Mouse (Mus musculus): Measurements from ENCODE around the gene Taar8b.
A peak's percentile ranks its signal among the peaks of the same experiment; 100 is the strongest.
"Not testable (repeated sequence)": the region's sequence is repeated elsewhere in the genome, so short reads cannot be mapped to it uniquely, and the experiment has no call there.

Taar8b gene

DNA sequence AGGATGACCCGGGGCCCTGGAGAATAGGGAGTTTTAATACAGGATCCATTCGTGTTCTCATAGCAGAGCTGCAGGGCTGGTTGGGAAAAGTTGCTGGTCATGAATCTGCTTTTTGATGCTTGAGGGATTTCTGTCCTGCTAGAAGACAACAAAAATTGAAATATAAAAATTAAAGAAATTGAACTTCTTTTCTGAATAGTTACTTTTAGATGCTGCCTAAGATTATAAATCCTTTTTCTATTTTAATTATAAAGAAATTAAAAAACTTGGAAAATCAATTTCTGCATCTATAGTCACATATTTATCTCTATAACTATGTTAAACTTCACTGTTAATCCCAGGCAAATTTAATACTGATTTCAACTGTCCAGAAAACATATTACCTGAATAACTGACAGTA is at the start of gene Taar8b:
Taar8b (minus strand) TSS at position 101 of the 400 bp plus-strand sequence.
- DNase-seq (ENCODE audit: low spot score in 2 of 2), result no peak

DNA sequence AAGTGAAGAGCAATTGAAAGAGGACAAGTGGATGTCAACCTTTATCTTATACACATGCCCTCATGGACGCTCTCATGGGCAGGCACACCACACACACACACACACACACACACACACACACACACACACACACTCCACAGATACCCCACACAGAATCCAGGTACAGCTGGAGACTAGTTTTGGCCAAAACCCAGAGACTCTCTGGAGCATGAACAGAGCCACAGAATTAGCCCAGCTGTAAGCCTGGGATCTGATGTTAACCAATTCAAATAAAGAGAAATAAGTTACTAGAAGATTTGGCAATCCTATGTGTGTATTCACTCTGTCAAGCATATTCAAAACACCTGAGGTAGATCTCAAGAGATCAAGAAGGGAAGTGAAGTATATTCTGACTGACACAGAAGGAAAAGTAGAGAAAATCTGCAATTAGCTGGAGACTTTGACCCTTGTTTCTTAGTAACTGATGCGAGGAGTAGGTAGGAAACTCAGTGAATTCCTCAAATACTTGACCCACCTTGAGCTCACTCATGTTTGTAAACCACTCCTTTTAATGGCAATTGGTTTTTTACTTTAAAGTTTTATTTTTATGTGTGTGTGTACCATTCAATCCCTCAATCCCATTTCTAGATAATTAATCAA is 46.6 kb upstream of the Taar8b start:
- DNase-seq (ENCODE audit: low spot score in 2 of 2), result no peak

DNA sequence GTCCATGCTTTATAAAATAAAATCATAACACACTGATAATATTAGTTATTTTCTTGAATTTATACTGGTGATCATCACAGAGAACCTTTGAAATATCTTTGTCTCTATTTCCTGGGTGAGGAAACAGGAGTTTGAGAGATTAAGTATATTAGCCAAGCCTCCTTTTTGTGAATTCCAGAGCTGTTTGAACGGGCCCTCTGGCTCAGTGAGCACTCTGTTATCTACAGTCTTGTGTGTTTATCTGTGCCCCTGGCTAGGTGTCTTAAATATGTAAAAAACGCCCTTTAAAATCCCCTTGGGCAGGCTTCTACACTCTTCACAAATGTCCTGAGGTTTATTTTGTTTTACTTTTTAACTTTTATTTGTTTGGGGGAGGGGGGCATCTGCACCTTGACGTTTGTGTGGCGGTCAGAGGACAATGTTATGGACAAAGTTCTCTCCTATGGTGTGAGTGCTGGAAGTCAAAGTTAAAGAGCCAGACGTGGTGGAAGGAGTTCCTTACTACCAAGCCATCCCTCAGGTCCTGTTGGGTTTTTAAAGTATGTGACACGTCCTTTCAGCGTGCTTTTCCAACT is 42.1 kb upstream of the Taar8b start:
- DNase-seq (ENCODE audit: low spot score in 2 of 2), result no peak

DNA sequence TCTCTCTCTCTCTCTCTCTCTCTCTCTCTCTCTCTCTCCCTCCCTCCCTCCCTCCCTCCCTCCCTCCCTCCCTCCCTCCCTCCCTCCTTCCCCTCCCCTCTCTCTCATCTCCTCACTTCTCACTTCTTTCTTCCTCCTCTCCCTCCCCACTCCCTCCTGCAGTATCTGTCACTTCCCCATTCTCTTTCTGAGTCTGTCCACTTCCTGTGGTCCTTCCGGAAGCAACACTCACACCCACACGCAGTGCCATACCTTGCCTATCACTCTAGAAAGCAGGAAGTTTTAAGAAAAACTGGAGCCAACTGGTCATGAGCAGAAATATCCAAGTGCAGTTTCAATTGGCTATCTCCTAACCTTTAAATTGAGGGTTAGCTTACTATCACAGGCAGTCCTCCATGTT is 41.0 kb upstream of the Taar8b start:
- no peak for DNase-seq (ENCODE audit: low spot score in 2 of 2)

DNA sequence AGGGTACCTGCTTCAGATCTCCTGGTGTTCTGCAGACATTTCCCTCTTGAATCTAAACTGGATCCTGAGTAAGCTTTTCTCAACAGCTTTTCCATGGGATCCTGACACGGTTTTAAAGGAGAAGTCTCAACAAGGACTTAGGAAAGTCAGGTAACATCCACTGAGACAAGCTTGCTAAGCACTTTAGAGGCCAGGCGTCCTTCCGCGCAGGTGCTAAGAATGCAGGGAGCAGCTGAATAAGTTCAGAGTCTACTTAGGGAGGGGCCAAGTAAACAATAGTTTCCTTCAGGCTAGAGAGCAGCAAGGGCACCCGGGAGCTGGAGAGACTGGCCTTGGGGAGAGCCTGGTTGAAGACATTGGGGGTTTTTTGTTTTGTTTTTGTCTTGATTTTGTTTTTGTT is 40.2 kb upstream of the Taar8b start:
- DNase-seq (ENCODE audit: low spot score in 2 of 2), result no peak

DNA sequence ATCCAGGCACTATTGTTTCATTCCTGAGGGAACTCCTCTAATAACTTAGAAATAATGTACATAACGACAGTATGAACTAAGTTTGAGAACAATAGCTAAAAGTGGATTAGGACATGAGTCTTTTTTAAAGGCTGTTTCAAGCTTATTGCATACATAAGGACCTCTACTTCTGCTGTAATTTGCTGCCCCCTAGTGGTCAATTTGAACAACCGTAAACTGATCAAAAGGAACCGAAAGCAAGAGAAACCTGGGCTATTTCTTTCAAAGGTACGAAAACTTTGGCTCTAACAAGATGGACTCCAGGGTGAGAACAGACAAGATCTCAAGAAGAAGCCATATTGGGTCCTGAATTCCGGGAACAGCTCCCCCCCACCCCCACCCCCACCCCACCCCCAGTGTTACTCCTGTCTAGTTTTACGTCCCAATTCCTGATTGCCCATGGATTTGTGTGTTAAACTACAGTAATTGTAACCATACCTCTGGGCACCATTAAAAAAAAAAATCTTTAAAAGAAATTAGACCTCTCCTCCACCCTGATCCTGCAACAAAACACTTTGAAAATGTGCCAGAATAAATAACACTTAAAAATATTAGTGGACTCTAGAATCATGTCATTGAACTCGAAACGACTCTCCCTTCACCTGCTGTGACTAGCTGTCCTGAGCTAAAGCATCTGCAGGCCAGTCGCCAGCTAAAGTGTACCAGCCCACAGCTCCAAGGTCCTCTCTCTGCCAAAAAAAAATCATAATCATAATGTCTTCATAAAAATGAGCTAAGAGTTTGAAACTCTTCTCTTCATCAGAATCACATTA is 39.6 kb upstream of the Taar8b start:
- peak; percentile 53 to 67 for DNase-seq (ENCODE audit: low spot score in 2 of 2)

DNA sequence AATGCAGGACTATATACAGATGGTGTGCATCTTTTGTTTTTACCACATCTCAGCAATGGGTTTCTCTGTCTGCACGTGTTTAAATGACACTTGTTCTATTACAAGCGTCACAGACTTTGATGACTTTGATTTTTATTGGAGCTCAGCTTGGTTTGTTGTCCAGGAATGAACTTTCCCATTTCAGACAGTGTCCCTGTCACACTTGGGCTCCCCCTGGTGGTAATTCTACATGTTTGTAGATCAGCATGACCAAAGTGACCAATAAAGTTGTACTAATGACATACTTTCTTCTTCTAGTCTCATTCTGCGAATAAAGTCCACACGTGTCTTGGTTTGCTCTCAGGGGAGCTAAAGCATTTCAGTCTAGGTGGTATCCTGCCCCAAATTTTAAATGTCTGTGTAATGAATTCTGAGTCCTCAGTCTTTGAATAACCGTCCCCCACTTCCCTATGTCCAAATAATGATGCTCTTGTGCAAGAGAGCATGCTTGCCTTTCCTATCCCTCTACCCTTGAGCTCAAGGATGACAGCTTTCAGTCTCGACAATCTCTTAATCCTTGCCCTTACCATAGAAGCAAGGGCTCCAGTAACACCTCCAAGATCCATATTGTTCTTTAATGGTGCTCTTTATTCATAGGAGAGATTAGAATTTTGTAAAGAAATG is 19.2 kb upstream of the Taar8b start:
- peak in 1 of 2 experiments; percentile 14 for DNase-seq (ENCODE audit: low spot score in 2 of 2)

DNA sequence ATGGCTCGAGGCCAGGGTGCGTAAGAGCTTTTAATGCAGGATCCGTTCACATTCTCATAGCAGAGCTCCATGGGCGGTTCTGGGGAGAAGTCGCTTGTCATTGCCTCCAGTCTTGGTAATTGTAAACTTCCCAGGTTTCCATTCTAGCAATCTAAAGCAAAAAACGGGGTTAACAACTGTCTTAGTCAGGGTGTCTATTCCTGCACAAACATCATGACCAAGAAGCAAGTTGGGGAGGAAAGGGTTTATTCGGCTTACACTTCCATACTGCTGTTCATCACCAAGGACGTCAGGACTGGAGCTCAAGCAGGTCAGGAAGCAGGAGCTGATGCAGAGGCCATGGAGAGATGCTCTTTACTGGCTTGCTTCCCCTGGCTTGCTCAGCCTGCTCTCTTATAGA is 17.3 kb upstream of the Taar8b start, which contains the start of gene Taar9:
Taar9 (minus strand) TSS at position 101 of the 400 bp plus-strand sequence.
- DNase-seq (ENCODE audit: low spot score in 2 of 2), result not testable (repeated sequence)

DNA sequence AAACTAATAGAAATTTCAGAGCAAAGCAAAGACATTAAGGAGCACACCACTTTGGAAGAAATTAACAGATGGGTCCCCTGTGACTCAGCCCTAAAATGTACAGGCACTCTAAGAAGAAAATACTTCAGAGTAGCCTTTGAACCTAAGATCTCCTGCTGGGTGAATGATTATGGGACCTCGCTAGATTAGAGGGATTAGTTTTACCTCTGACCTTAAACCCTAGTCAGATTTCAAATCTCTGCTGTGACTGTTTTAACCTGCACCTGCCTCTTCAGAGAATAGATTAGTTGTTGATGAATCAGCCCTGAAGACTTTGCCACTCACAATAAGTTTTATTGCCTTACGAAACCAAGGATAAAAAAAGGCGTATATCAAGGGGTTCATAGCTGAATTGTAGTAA is 16.1 kb upstream of the Taar8b start:
- DNase-seq (ENCODE audit: low spot score in 2 of 2), result no peak

DNA sequence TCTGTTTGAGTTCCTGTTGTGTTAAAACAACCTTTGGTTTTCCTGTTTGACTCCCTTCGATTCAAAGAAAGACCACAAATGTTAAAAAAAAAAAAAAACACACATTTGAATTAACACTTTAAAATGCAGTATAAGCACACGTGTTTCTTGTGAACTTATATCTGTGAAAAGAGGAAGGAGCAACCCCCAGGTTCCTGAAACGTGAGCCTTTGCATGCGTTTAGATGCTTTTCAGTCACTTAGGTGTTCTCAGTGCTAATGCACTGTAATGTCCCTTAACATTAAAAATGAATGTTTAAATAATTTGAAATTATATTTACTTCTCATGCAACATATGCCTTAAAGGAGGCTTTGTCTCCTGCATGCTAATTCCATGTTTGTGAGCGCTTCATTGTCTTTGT is 15.7 kb upstream of the Taar8b start:
- DNase-seq (ENCODE audit: low spot score in 2 of 2), result no peak

DNA sequence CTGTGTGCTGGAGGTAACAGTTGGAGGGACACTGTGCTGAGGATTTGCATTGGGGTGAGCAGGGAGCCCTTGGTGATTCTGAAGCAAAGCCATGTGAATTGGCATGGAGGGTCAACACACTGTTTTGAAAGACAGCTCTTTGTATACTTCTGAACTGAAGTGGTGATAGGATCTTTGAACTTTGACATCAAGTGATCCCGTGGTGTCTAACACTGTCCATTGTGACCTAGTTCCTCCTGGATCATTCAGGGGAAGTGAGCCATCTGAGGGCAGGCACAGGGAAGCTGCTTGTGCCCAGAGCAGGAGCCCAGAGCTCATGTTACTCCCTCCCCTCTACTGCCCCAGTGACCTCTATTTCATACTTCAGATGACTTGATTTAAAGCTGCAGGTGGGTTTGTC is 11.2 kb upstream of the Taar8b start:
- DNase-seq (ENCODE audit: low spot score in 2 of 2), result not testable (repeated sequence)

DNA sequence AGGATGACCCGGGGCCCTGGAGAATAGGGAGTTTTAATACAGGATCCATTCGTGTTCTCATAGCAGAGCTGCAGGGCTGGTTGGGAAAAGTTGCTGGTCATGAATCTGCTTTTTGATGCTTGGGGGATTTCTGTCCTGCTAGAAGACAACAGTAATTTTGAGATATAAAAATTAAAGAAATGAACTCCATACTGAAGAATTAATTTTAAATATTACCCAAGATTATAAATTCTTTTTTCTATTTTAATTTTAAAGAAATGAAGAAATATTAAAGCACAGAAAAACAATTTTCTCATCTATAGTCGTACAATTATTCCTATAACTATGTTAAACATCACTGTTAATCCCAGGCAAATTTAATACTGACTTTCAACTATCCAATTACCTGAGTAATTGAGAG is 9.7 kb upstream of the Taar8b start, which contains the start of gene Taar8c:
Taar8c (minus strand) TSS at position 101 of the 400 bp plus-strand sequence.
- DNase-seq (ENCODE audit: low spot score in 2 of 2), result not testable (repeated sequence)

DNA sequence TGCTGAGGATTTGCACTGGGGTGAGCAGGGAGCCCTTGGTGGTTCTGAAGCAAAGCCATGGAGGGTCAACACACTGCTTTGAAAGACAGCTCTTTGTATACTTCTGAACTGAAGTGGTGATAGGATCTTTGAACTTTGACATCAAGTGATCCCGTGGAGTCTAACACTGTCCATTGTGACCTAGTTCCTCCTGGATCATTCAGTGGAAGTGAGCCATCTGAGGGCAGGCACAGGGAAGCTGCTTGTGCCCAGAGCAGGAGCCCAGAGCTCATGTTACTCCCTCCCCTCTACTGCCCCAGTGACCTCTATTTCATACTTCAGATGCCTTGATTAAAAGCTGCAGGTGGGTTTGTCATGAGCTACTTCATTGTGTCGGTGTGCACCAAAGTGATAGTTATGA is 4.9 kb upstream of the Taar8b start:
- DNase-seq (ENCODE audit: low spot score in 2 of 2), result not testable (repeated sequence)

DNA sequence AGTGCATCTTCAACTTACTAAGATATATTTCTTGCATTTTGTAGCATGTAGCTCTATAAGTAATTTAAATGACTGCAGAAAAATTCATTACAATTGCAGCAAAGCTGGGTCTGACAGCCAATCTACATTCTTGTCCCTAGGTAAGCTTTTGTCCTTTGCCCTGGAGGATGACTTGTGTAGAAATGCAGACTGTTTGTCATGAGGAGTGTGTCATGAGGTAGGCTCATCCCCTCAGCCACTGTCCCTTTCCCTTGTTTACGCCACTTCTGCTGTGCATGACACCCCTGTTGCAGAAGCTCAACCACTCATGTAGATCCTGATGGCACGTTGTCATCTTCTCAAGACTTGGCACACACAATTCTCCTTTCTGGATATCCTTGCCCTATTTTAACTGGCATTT is 4.9 kb downstream of the Taar8b start:
- no peak for DNase-seq (ENCODE audit: low spot score in 2 of 2)

DNA sequence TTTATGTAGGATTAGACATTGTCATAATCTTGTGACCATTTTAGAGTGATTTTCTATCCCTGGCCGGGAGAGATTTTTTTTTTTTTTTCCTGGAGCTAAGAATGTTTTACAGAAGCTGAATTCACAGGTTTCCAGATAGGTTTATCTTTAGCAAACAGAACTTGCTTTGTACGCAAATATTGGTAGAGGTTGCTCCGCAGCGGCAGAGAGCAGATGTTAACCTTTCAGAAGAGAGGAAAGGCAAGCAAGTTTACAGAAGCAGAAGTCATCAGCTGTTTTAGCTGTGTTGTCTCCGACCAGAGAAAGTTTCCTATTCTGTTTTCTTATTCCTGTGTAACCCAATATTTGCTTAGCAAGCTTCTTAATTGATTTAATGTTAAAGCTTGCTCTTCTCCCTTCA is 5.5 kb downstream of the Taar8b start:
- DNase-seq (ENCODE audit: low spot score in 2 of 2), result no peak

DNA sequence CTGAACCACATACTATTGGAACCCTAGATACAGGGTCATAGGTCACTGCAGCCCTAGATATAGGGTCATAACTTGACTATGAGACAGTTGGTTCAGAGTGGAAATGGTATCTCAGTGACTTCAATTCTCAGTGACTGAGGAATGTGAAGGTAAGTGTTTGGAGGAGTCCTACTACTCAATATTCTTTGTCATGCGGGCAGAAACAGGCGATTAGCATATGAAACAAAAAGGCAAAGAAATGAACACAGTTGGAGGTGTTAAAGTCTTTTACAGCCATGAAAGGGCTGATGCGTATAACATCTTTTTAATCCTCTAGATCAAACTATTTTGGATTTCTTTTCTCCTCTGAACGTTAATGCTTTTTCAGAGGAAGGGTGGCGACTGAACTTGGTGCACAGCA is 6.2 kb downstream of the Taar8b start:
- no peak for DNase-seq (ENCODE audit: low spot score in 2 of 2)

DNA sequence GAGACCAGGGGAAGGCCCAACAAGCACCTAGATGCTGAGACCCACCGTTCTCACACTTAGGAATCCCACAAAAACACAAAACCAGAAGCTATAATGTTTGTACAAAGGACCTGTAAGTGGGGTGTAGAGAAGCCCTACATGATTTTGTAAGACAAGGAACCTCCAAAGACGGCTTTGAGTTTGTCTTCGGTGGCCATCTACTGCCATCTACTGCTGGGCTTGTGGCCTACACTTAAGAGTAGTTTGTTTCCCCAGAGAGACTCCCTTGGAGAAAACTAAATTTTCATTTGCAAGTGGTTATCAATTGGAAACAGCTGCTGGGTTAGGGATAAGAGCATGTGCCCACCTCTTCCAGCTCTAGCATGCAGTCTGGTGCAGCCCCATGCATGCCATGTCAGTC is 11.9 kb downstream of the Taar8b start:
- peak in 1 of 2 experiments; percentile 12 for DNase-seq (ENCODE audit: low spot score in 2 of 2)

DNA sequence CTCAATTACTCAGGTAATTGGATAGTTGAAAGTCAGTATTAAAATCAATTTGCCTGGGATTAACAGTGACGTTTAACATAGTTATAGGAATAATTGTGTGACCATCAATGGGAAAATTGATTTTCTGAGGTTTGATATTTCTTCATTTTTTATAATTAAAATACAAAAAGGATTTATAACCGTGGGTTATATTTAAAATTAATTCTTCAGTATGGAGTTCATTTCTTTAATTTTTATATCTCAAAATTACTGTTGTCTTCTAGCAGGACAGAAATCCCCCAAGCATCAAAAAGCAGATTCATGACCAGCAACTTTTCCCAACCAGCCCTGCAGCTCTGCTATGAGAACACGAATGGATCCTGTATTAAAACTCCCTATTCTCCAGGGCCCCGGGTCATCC is 15.9 kb downstream of the Taar8b start, which contains the start of gene Taar8a:
Taar8a (plus strand) TSS at position 301 of the 400 bp plus-strand sequence.
- not testable (repeated sequence) for DNase-seq (ENCODE audit: low spot score in 2 of 2)

DNA sequence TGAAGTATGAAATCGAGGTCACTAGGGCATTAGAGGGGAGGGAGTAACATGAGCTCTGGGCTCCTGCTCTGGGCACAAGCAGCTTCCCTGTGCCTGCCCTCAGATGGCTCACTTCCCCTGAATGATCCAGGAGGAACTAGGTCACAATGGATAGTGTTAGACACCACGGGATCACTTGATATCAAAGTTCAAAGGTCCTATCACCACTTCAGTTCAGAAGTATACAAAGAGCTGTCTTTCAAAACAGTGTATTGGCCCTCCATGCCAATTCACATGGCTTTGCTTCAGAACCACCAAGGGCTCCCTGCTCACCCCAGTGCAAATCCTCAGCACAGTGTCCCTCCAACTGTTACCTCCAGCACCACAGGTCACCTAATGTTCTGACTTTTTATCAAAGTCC is 17.3 kb downstream of the Taar8b start:
- DNase-seq (ENCODE audit: low spot score in 2 of 2), result not testable (repeated sequence)

DNA sequence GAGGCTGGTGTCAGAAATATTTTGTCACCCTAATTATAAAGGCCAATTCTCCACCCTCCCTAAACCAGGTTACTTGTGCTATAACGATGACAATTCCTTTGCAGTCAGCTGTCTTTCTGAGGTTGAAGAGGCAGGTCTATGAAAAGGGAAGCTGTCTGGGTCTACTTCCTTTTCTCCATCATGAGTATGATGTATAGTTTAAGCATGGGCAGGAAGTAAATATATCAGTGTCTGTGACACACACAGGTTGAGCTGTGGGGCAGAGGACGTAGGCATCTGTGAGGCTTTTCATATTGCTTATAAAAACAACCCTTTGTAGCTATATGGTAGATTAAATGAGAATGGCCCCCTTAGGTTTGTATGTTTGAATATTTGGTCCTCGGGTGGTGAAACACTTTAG is 33.1 kb downstream of the Taar8b start:
- no peak for DNase-seq (ENCODE audit: low spot score in 2 of 2)

DNA sequence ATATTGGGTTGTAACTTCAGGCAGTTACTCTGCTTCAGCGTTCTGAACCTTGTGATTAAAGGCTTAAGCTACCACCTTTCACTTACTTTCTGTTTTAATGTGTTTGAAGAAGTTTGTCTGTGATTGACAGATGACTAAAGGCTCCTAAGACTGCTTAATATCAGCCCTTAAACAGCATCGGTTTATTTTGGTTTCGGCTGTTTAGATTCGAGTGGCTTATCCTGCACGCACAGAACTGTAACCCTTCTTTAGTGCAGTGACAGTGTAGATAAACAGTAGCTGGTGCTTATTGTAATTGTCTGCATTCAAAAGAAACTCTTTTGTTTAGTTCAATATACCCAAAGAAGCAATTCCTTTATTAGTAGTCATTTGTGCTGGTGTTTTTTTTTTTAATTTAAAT is 40.1 kb downstream of the Taar8b start:
- DNase-seq (ENCODE audit: low spot score in 2 of 2), result no peak

DNA sequence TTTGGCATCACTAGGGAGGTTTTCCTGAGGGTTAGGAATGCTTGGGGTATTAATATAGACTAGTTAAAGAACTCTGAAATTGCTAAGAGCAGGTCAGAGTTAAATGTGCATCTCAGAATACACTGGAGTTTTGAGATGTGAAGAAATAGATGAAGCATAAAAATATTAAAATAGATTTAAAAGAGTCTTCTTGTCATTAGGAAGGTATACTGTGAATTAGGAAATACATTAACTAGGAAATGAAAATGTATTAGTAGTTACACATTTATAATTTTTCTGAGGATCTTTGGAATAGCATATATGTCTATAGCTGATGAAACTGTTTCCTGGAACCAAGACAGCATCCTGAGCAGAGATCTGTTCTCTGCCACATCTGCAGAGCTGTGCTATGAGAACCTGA is 42.9 kb downstream of the Taar8b start, which contains the start of gene Taar7f:
Taar7f (plus strand) TSS at position 301 of the 400 bp plus-strand sequence.
- DNase-seq (ENCODE audit: low spot score in 2 of 2), result no peak

All from heart, adult 9 months (tissue).